Mouse (Mus musculus) right cerebral cortex, postnatal 36 days (tissue): ENCODE results near the gene Aldh3a2.

ENCODE experiments used
- DNase-seq, 2 experiments: peaks; one replicate each; pipeline ENCODE4 v3.0.0; 2022; ENCODE audit warnings: low spot score in 2 of 2, mixed read lengths in 1 of 2

Aldh3a2 gene

DNA sequence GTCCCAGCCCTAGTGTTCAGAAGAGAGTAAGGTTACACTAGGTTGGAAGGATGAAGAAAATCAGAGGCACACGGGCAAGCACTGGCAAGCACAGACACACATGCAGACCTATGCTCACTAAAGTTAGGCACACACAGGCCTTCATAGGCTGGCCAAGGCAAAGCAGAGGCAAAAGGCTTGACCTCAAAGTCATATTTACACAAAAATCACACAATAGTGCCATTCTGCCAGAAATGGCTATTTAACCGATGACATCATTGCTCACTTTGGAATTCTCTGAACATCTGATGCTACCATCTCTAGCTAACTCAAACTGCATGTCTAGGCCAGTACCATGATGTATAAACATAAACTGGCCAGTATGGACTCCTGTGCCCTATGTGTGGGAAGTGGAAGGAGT is 6.7 kb upstream of the Aldh3a2 start:
- DNase-seq, result no peak

DNA sequence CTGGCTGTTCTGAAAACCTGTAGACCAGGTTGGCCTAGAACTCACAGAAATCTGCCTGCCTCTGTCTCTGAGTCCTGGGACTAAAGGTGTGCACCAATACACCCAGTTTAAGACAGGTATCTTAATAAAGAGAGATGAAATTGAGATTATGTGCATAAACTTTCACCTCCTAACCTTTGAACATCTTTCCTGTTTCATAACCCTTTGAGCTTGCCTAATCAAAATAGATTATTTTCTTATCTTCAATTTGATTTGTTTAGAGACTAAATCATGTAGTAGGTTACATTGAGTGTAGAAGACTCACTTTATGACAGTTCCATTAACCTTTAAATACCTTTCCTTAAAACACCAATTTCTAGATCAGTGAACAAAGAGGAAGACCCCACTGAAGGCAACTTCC is 4.3 kb upstream of the Aldh3a2 start:
- DNase-seq, result no peak

DNA sequence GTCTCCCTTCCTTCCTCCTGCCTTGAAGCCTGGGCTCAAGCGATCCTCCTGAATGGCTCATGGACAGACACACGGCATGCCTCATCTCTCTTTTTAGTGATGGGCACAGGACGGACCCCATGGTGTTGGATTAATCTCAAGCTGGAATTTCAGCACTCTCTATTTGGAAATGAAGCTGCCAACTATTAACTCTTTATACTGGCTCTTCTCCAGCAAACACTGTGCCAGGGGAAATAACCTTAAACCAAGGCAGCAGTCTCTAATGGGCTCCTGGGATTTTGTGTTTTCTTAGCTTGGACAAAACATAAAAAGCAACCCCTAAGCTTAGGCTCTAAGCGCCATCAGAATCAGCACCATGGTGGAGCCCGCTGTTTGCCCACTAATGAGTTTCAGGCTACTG is 3.1 kb upstream of the Aldh3a2 start:
- DNase-seq, result no peak

DNA sequence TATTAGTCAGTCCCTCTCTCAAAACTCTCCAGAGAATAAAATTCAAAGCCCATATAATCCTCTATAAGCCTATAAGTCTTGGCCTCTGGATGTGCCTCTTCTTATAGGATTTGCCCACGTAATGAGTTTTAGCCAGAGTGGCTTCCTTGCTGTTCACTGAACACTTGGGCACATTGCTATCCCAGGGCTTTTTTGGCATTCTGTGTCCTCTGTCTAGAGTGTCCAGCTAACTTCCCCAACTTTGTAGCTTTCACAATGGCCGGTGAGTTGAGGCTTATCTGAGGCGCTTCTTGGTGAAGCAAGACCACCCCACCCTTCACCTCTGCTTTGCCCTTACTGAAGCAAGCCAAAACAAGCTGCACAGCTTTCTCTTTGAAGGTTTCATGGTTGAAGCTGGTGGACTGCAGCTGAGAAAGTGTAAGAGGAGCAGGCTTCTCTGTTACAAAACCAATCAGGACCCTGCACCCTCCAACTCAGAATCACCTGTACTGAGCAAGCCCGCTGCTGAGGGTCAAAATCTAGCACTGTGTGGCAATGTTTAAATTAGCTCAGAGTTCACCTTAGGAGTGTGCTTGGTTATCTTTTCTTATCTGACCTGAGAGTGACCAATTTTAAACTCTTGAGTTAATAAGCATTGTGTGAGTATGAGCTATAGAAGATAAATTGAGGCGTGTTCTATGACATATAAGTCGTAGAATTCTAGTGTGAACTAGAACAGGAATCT is 1.5 kb upstream of the Aldh3a2 start:
- no peak for DNase-seq

DNA sequence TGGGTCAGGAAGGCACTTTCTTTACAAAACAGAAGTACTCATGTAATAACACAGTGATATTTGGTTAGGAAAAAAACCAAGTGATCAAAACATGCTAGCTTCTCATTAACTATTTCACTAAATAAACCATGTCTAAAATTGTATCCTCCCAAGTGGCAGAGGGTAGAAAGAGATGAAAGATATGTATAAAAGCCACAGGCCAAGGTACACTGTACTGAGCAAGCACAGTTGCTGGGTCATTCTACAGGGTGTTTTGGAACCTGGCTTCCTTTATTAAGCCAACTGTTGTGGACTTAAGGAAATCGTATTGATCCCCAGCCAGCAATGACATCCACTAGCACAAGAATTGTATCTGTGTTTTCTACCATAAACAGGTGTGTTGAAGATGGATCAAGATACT is 3.4 kb downstream of the Aldh3a2 start:
- DNase-seq, result no peak

DNA sequence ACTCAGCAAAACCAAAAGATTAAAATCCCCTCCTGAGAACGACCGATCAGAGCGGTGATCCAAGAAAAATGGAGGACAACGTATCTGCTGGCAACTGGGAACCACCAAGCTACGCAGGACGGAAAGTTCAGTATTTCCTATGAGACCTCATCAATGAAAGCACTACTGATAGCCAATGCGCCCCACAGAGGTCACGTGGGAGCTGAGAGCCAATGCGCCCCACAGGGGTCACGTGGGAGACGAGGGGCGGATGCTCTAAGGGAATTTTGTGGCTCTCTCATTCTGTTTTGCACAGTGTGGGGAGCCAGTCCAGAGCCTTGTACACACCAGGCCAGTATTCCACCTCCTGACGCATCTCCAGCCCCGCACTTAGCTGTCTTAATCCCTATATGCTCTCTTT is 4.7 kb downstream of the Aldh3a2 start:
- no peak for DNase-seq

DNA sequence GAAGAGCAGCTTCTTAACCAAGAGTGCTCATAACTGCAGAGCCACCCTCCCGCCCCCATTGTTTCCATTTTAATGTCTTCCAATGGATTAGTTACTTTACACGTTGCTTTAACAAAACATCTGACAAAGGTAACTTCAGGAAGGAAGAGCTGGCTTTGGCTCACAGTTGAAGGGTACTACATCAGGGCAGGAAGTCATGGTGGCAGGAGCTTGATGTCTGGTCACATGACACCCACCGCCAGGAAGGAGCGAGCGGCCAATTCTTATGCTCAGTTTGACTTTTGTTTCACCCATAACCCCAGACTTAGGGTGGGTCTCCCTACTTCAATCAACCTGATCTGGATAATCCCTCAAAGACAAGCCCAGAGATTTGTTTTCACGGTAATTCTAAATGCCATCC is 8.2 kb downstream of the Aldh3a2 start:
- no peak for DNase-seq

DNA sequence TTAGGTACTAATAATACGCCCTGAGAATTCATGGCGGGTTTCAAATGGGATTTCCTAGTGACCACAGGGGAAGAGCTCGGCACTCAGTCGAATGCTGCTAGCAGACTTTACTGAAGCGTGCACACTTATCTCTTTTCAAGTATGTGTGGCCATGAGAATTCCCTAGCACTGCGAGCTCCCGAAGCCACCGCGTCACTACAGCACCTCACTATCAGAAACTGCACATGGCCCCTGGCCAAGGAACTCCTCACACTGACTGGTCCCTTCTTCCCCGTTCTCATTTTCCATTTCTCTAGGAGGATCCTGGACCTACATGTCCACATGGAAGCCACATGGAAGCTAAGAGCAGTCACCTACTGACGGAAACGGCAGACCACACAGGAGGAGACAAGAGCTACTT is 14.5 kb downstream of the Aldh3a2 start:
- DNase-seq, result no peak

DNA sequence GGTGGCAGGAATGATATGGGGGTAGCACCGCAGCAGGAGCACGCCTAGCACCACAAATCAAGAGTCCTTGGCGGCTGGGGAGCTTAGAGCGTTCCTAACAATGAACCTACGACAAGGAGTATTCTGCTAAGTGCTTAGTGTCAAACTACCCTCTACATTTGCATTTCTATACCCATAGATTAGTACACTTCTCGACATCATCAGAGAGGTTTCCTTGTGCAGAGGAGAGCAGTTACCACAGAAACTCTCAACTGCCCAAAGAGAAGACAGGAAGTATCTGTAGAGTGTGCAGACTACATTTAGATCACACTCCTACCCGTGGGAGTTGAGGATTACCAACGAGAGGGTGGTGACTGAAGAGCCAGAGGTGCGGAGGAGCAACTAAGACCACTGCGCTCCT is 15.5 kb downstream of the Aldh3a2 start:
- DNase-seq, result no peak

DNA sequence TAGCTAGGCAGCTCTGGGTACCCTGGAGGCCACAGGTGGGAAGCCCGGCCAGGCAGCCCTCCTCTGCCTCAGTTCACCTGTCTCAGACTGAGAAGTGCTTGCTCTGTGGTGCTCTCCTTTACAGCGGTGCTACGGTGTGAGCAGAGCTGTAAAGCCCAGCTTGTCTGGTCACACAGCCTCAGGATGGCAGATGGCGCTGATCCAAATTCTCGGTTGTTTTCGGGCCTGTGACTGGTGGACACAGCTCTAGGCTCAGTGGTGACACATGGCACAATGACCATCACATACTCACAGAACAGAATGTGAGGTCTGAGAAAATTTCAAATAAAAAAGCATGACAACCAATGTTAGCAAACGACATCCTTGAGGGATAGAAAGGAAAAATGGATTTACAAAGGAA is 22.9 kb downstream of the Aldh3a2 start:
- no peak for DNase-seq

DNA sequence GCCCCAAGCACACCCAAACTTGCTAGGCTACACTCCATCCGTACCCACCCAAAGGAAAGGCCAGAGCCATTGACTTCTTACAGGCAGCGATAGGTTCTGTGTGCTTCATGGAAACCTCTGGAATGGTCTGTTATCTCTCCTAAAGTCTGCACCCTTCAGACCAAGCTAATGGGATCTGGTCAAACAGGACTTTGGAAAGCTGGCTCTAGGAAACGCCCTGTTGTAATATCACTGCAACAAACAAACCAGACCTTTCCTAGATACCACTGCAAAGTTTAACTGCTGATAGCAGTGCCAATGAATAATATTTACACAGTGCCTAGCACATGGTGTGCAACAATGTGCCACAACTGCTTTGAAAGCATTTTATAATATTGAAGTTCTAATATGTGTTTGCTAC is 31.2 kb downstream of the Aldh3a2 start:
- no peak for DNase-seq

DNA sequence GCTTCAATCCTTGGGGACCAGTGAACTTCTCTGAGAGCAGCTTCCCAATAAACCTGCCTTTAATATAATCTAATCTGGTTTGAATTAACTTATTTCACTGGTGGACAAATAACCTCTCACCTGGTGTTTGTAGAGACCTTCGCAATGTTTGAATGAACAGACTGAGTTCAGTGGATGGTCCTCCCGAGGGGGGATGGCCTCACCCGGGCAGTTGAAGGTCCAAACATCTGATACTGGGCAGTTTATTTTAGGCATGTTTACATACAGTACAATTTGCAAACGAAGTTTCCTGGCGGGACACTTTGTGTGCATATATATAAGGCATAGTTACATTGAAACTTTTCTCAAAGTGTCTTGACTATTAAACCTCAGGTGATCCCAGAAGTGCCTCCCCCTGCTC is 33.1 kb downstream of the Aldh3a2 start:
- DNase-seq, result no peak

DNA sequence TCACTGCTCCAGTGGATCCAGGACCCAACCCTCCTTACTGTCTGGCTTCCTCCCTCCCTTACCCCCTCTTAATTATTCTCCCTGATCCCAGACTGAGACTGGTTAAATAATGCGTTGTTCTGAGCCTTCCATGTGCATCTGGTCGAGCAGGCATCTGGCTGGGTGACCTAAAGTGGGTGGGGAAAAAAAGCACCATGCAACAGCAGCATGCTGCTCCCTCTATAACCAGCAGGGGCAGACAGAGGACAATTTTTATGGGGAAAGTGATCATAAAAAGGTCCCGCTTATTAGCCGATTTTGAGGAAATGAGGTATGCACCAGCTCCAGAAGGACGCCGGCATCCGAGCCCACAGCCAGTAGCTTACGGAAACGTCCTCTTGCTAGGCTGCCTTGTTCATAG is 35.9 kb downstream of the Aldh3a2 start:
- no peak for DNase-seq

DNA sequence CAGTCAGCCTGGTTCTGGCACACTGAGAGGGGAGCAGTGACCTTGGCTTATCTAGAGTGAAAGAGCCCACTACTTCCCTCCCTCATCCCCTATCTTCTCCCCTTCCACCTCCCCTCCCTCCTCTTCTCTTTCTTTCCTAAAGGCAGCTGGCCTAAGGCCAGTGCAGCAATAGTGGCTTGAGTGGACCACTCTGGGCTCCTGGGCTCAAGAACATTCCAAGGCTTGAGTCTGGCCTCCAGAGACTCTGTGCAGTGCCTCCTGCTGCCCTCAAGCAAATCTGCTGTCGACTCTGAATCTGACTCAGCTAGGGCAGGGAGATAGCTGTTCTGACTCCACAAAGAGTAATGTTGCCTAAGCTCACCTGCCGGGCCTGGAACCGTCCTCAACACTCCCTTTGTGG is 38.9 kb downstream of the Aldh3a2 start:
- DNase-seq, result no peak

DNA sequence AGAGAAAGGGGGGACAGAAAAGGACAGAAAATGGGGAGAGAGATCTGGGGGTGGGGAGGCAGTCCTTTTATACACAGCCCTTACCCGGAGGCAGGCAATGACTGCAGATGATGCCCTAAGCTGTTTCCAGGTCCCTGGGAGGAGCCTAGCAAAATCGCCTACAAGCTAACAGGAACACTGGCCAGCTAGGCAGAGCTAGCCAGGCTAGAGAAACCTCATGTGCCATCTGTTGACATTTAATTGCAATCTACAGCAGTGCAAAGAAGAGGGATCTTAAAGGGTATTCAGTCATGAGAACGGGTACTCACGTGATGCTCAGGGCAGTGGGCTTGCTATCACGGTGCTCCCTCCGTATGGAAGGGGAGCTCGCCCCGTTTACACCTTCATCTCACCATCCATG is 39.4 kb downstream of the Aldh3a2 start:
- DNase-seq, result no peak

DNA sequence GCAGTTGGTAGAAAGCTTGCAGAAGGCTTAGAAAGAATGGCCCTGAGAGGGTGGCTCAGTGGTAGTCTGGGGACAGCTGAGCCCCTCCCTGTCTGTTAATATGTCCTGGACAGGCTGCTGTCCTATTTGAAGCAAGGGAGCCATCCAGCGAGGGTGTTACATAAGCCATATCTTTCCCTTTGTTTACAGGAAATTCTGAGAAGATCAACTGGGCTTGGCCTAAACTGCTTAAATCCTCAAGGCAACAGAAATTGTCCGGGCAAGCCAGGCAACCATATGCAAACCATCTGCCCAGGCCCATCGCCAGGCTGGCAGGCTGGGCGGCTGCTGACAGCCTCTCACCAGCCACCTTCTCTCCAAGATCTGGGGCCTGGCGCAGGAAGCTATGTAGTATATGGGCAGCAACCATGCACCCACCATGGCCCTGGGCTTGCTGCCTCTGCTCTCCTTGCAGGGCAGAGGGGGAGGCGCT is 41.3 kb downstream of the Aldh3a2 start:
- peak; percentile 21 to 41 for DNase-seq

DNA sequence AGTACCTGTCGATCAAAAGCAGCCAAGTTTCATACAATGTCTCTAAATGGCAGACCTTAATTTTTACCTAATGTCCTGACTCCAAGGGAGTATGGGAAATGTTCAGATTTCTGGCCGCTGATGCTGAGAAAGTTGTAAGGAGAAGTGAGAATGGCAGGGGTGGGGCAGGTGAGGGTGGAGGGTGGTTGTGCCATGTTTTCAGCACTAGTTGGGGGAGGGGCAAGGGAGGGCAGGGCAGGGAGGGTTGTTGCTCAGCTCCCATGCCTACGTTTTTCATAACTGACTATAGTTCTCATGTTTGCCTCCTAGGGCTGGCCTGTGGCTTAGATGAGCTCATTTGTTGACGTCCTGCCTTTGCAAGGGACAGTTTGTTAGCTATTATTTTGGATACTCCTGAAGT is 41.8 kb downstream of the Aldh3a2 start:
- no peak for DNase-seq

DNA sequence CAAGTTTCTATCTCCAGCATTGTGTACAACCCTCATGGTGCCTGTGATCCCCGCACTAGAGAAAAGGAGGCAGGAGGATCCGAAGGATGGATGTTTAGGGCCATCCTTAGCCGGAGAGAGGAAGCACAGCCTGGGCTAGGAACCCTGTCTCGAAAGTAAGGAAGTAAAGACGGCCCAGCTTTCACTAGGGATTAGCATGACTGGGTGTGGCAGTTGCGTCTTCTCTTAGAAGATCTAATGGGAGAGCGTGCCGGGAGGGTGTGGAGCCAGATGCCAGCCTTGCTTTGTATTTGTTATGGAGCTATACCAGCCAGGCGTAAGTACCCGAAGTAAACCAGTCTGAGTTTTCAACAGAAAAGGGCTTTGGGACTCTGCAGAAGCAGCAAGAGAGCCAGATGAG is 42.4 kb downstream of the Aldh3a2 start:
- no peak for DNase-seq

DNA sequence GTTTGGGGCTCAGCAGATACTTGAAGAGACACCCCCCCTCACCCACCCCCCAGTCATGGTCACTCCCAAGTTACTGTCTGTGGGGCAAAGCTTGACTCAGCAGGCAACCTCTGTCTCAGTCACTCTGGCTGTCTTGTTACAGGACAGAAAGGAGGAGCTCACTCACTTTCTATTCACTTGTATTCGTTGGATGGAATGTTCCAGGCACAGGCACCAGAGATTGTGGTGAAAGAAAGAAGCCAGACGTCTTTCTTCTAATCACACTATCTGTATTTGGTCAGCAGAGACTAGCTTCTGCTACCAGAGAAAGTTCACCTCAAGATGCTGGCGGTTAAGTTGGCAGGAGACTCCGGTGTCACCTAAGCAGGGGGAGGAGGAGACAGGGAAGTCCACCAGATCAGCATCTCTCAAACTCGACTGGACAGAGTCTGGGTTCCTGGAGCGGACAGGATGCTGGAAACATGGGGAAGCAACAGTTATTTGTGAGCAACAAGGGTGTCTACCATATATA is 43.0 kb downstream of the Aldh3a2 start:
- no peak for DNase-seq

DNA sequence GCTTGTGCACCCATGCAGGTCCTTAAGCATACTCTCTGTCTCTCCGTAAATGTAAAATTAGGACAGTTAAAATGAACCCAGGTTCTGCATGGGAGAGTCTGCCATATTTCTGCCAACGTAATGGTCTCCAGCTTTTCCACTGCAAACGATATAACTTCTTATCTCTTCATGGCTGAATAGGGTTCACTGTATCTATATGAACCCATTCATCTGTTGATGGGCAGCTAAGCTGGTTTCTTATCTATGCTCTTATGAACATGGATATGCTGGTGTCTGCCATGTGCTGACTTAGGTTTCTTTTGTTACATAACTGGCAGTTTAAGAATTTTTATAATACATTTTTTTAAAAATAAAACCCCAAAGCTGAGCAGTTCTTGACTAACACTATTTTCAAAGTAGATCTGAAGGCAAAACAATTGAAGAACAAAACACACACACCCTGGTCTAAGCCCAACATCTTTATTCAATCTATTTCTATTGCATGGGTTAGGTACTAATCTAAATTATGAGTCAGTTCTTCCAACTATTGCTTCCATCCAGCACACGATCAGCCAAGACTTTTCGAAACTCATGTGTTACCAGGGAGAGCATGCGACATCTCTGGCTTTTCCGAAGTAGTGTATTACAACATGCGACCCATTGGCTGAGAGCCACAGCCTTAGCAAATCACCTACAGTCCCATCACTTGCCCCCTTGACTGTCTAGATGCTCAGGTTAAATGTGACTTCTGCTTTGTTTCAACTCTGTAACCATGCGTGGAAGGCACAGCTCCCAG is 44.1 kb downstream of the Aldh3a2 start:
- no peak for DNase-seq

DNA sequence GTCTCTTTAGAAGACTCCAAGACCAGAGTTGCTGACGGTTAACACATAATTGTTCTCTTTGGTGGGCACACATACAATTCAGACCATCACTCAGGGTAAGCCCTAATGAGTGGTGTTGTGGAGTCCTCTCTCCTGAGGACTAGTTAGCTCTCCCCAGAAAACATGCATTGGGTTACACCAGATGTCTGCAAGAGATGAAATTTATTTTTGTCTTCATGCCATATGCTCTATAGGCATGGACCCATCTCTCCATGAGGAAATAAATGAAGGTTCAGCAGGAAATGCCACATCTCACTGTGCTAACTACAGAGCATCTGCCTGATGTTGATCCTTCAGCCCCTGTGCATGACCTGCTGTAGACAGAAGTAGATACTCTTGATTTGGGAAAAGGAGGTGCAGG is 45.3 kb downstream of the Aldh3a2 start:
- DNase-seq, result no peak

DNA sequence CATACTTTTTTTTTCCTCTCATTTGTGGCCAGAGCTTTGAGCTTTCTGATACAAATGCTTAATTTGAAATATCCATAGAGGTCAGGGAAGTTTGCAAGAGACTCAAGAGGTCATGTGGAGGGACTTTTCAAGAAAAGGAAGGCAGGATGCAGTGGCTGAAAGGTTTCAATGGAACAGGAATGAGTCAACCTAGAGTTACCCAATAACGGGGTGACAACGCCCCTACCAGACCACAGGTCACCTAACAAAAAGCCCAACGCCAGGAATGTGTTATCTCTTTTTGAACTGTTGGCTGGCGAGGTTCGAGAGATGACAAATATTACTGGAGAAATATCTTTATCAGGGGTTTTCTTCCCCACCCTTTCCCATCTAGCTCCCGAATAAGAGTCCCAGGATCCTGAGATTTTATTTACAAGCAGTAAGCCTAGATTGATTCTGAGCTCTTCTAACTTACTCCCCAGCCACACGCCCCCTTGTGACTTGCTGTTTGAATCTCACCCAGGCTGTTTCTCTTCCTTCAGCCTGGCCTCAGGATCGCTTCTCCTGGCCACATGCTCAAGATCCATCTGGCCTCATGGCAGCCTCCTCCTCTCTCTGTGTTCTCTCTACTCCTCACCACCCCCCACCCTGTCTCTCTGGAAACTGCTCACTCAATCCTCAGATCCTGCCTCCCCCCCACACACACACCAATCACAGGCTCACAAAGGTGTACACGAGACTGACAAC is 46.9 kb downstream of the Aldh3a2 start:
- no peak for DNase-seq

DNA sequence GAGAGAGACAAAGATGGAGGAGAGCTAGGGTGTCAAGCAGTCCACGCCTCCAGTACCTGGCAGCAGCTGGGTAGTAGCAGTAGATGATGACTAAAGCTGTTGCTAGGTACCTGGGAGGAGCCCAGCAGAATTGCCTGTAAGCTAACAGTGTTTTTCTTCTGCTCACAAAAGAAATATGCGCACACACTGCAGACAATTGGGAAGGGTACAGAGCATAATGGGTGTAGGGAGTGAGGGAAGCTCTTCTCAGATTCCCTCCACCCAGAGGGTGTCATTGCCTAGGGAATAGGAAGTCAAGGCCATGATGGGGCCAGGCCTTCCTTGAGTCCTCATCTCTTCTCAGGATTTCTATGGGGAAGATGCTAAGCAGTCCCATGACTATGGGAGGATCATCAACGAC is 51.3 kb downstream of the Aldh3a2 start:
- no peak for DNase-seq
